Mouse (Mus musculus) retina, embryonic 14.5 days (tissue): ENCODE measurements at regions not wholly inside any gene's neighbourhood (a gene's known extent, or its start where the extent isn't known, plus 50 kb on each side); places are given as distances from the start of the nearest gene placed in this dataset.

Experiments used
- DNase-seq: peaks from one replicate; pipeline ENCODE4 v3.0.0-alpha.2; 2015; ENCODE audit warnings: low spot score

- no peak for DNase-seq
These were observed 223.5 kb upstream of the Mvb12b start for GRCm38 (mm10) chr2:34111286-34111685.

GRCm38 (mm10) chr2:34110582-34110981 is 222.8 kb upstream of the Mvb12b start:
- no peak for DNase-seq

DNA sequence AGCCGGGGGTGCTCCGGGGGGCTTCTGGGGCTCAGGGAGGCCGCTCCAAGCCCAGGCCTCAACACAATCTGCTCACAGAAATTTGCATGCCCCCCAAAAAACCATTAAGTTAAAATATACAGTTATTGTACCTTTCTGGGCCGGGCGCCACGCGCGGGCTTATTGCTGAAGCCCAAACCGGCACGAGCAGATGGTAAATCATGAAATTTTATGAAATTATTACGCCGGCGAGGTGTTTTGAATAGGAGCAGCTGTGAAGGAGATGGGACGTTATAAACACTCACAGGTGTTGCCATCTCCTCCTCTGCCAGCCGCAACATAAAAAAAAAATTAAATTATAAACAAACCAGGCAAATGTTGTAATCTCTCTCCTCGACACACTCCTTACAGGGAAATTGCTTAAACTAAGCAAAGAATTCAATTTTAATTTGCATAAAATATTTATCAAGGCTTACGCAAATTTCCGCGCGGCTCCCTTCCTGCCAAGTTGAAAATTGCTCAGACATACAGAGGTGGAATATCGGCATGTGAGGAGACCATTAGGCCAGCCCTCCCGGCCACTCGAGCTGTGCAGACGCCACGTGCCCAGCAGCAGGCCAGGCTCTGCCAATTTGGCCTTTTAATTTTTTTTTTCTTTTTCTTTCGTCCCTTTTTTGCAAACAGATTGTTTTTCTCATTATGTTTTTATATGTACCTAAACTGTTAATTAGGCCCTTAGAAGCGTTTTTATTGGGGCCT is 220.0 kb upstream of the Mvb12b start:
- no peak for DNase-seq

DNA sequence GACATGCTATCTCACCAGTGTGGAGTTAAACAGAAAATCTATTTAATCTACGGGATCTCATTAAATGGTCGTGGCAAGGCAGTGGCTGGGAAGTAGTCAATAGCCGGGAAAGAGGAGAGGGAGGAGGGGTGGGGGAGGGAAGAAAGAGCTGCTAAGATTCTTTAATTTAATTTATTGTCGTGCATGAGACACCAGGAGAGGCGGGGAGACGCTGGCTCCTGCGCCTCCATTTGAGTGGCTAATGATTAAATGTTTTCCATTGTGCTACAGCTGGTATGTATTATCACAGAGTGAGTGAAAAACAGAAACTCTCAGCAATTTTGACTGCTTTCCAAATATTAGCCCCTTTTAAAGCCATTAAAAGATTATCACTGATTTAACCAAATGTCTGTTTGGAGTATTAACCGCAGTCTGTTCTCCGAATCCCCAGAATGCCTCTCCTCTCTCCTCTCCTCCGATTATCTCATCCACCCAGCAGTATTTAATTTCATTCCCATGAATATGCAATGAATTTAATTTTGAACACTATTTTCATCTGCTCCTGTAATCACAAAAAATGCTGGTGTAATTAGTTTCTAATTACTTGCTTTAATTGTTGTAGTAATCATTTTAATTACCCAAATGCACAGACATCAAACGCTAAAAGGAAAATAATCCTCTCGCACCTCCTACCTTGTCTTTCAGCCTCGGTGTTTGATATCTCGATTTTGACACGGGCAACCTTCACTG is 219.3 kb upstream of the Mvb12b start:
- peak; percentile 58 for DNase-seq

- DNase-seq: no peak
These were observed 218.5 kb upstream of the Mvb12b start for GRCm38 (mm10) chr2:34106245-34106644.

- DNase-seq: no peak
These were observed 217.7 kb upstream of the Mvb12b start for GRCm38 (mm10) chr2:34105271-34106051.

GRCm38 (mm10) chr2:34098004-34098547 is 210.3 kb upstream of the Mvb12b start:
- DNase-seq: no peak

DNA sequence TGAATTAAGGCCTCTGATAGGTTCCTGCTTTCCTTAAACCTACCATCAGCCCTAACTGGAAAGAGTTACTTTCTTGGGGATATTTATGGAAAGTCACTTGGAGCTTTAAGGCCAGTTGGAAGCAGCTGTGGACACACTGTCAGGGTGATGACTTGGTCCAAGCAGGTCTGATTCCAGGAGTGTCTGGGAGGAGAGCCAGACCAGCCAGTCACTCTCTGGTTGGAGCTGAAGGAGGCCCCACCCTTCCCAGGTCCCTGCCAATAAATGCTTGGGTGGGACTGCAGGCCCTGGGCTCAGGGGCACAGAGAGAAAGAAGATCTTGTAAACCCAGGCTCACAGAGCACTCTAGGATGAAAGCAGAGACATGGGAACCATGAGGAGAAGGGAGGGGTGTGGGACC is 208.8 kb upstream of the Mvb12b start:
- no peak for DNase-seq

DNA sequence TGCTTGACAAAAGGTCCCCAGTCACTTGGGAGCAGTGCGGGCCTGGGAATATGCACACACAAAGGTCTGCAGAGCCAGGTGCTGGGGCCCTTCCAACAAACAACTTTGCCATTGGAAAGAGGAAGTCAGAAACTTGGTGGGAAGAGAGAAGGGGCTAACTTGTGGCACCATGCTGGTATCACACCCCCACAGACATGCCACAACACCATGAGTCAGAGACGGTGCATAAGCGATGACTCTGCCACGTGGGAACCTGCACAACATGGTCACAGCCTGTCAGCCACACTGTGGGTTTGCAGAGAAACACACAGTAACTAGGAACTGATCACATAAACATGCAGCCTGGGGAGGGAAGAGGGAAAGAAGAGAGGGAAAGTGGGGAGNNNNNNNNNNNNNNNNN is 201.1 kb upstream of the Mvb12b start:
- DNase-seq: no peak

GRCm38 (mm10) chr2:34086130-34086529 is 198.4 kb upstream of the Mvb12b start:
- no peak for DNase-seq

DNA sequence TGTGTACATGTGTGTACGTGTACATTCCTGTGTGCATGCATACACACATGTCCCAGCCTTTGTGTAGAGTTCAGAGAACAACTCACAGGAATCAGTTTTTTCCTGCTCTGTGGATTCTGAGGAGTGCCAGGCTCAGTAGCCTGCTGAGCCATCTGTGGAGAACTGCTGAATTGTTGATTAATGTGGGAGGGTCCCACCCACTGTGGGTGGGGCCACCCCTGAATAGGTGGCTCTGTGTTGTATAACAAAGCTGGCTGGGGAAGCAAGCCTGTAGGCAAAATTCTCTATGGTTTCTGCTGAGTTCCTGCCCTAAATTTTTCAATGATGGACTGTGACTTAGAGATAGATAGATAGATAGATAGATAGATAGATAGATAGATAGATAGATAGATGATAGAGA is 196.8 kb upstream of the Mvb12b start:
- no peak for DNase-seq

DNA sequence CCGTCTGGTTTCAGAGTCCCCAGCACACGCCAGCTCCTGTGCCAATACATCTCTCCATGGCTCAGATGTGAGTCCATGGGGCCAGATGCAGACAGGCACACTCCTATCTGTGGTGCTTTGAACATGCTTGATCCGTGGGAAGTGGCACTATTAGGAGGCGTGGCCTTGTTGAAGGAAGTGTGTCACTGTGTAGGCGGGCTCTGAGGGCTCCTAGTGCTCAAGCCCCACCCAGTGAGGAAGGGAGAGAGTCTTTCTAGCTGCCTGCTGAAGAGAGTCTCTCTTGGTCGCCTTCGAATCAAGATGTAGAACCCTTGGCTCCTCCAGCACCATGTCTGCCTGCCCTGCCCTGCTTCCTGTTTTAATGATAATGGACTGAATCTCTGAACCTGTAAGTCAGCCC is 194.7 kb upstream of the Mvb12b start:
- no peak for DNase-seq

- no peak for DNase-seq
These were observed 192.4 kb upstream of the Mvb12b start for GRCm38 (mm10) chr2:34080176-34080575.

DNA sequence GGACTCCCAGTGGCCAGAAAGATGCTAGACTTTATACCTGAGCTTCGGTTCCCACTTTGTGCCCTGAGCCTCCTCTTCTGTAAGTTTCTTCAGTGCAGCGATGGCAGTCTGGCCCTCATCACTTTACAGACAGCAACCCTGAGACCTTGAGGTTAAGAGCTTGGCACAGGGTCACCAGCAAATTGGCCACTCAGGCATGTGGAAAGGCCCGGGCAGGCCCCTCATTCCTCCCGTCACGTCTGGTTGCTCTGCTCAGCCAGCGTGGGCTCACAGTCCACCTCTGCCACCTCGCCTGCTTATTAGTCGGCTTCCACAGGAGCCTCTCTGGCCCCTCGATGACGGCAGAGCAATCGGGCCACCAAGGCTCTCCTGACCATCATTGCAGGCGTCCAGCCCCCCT is 191.5 kb upstream of the Mvb12b start:
- no peak for DNase-seq

DNA sequence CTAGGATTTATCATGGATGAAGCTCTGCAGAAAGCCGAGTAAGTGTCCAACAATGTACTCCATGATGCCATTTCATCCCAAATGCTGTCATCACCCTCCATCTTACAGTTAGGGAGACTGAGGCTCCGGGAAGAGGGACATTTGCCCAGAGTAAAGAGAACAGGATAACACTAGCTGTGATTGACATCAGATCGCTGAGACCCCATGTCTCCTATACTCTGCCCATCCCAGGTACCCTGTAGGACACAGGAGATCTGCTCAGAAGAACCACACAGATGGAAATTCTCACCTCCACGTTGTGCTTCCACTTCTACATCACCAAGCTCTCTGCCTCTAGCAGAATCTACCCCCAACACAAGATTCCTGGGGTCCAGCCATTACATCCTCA is 191.1 kb upstream of the Mvb12b start:
- DNase-seq: no peak

GRCm38 (mm10) chr2:34078248-34078874 is 190.6 kb upstream of the Mvb12b start:
- DNase-seq: peak; percentile 58

DNA sequence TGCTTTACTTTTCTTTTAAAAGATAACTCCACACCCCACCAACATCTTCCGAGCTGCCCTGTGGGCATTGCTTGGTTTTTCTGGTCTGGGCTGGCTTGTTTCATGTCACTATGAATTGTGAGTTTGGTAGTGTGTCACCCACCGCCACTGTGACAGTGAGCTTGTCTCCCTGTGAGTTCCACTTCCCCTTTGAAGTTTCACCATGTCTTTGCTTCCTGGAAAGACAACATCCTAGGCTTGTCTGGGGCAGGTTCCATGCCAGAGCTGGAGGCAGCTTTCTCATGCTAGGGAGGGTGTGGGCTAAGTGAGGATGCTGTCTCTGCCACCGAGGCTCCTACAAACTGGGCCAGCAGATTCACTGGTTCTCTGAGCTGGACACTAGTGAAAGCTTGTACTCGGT is 188.6 kb upstream of the Mvb12b start:
- DNase-seq: no peak

GRCm38 (mm10) chr2:34074066-34074465 is 186.3 kb upstream of the Mvb12b start:
- no peak for DNase-seq

DNA sequence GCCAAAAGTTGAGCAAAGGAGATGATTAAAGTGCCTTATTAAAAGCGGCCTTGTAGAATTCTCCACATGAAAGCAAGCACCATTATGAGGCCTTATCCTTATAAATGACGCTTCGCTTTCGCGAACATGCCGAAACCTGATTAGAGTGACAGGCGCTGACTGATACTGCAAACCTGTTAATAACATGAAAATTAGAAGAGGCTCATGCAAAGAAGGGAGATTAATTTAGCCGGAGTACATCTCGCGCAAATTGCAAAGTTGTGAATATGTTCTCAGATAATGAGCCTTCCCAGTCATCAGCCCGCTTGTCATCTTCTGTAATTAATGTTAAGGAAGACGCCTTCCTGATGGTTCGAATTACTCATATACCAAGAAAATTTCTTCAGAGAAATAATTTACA is 177.8 kb upstream of the Mvb12b start:
- no peak for DNase-seq

DNA sequence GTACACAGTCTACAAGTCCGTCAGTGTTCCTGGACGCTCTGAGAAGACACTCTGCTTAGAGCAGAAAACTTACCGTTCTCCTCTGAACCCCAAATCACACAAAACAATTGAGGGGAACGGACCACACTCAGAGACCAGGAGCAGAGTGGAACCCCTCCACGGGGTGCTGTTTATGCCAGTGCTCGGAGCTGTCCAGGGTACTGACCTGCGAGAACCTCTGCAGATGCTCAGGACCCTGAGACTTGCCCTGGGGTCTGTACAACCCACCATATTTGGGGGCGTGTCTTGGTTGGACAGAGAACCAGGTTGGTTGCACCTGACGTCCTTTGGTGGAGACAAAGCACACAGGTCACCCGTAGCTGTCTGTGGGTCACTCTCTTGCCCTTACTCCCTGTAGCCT is 177.3 kb upstream of the Mvb12b start:
- DNase-seq: peak; percentile 48

DNA sequence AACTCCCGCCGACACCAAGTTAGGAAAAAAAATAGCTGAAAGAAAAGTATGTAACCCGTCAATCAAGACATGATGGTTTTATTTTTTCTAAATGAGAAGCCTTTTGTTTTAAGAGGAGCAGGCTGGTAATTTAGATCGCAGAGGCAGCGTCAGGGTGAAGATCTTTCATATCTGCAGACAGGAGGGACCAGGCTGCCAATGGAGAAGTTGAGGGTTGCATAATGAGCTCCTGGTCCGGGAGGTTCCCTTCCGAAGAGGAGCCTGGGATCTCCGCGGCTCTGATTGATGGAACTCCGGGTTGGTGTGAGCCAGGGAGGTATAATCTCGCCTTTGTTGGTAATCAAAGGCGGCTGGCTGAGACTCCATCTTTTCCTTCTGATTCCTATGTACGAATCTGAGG is 168.8 kb upstream of the Mvb12b start:
- no peak for DNase-seq

GRCm38 (mm10) chr2:34043064-34043463 is 155.3 kb upstream of the Mvb12b start:
- DNase-seq: no peak
